Mouse (Mus musculus) thymus, postnatal 14 days (tissue): Measurements from ENCODE around the gene Rcor1.
"Not testable (repeated sequence)": the region's sequence is repeated elsewhere in the genome, so short reads cannot be mapped to it uniquely, and the experiment has no call there.

Experiments used
- DNase-seq: peaks from one replicate; pipeline ENCODE4 v3.0.0; 2021

Rcor1 gene

GRCm38 (mm10) chr12:111021577-111021976, 17.6 kb upstream of the Rcor1 start:
- no peak for DNase-seq

DNA sequence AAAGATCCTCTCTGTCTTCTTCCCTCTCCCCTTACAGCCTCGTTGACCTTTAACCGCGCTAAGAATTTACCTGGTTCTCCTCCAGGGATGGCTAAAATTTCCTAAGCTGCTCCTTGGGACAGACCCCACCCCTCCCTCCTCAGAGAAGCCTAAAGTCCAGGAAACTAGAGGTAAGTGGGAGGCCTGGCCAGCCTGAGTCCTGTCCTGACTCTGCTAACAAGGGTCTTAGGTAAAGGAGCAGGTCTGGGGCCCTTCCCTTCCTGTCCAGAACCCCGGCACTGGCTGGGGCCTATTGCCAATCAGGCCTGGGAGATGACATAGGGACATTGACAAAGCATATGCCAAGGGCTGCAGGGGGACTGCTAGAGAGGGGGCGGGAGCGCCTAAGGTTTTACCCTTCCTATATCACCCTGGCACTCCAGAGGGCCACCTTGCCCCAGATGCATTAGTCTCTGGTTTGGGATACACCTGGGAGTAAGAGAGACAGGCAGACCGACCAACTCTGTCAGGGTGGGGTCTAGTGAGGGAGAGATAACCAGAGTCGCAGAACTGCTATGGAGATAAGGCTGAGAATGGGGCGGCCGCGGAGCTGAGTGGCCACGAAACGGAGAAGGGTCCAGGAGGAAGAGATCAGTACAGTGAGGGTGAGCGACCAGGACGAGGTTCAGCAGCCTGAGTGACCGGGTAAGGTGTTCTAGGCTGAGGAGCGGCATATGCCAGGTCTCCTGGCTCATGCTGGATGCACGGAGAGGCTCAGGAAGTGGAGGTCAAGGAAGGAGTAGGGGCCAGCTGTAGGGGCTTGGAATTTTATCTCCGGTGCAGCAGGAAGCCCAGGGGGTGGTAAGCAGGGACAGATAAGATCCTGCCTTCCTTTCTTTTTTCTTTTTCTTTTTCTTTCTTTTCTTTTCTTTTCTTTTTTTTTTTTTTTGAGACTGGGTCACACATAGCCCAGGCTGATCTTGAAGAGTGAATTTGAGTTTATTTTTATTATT, 10.7 kb upstream of the Rcor1 start:
- no peak for DNase-seq

DNA sequence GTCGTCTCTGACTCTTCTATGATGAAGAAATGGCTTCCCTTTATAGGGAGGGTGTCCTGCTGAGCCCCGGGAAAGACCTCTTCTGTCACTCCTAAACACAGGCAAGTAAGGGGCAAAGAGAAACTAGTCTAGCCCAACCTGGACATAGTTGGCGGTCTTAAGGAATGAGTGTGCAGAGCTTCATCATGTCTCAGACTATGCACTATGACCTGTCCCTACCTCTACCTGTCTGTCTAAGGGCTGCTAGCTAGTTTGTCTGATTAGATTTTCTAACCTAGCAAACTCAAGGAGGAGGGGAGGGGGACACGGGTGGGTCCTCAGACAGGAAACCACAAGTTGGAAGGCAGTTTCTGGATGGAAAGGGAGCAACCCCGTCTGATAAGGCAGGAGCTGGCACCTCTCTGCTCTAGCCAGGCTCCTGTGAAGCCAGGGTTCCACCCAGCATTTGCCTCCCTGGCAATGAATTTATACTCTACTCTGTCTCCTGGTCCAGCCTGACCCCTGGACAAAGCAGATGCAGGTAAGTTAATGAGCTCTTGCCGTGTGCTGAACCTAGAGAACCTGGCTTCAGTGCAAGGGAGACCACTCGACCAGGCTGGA, 9.8 kb upstream of the Rcor1 start:
- no peak for DNase-seq

DNA sequence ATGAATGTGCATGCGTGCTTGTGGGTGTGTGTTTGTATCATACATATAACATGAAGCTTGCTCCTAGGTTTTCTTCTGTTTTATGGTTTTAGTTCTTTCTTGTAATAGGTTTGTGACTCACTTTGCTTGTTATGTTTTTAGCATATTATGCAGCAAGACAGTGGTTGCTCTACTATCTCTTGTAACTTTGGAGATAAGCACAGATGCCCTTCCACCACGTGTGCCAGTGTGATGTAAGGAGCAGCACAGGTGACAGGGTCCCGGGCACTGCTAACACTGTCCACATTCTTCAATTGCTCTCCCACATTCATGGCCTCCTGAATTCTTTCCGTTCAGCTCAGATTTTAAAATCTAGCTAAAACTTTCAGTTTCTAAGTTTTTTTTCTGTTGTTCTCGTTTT, 6.3 kb upstream of the Rcor1 start:
- no peak for DNase-seq

GRCm38 (mm10) chr12:111035182-111035824, 3.8 kb upstream of the Rcor1 start:
- DNase-seq: peak; percentile 58

DNA sequence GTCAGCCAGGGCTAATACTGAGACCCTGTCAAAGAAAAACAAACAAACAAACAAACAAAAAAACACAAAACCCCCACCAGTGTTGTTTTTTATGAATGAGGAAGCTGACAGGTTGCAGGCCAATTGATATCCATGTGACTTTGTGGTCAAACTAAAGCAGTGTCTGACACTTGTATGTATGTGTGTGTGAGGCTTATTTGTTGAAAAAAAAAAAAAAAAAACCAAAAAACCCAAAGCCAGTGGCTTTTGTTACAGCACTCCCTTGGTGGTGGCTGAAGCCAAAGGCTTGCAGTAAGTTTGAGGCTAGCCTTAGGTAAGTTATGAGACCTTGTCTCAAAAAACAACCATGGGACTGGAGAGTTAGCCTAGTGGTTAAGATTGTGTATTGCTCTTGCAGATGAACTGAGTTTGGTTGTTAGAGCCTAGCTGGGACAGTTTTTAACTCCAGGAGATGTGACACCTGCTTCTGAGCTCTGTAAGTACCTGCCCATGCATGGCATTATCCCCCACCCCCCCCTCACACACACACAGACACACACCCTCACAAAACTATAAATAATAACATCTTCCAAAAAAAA, 2.9 kb upstream of the Rcor1 start:
- no peak for DNase-seq

DNA sequence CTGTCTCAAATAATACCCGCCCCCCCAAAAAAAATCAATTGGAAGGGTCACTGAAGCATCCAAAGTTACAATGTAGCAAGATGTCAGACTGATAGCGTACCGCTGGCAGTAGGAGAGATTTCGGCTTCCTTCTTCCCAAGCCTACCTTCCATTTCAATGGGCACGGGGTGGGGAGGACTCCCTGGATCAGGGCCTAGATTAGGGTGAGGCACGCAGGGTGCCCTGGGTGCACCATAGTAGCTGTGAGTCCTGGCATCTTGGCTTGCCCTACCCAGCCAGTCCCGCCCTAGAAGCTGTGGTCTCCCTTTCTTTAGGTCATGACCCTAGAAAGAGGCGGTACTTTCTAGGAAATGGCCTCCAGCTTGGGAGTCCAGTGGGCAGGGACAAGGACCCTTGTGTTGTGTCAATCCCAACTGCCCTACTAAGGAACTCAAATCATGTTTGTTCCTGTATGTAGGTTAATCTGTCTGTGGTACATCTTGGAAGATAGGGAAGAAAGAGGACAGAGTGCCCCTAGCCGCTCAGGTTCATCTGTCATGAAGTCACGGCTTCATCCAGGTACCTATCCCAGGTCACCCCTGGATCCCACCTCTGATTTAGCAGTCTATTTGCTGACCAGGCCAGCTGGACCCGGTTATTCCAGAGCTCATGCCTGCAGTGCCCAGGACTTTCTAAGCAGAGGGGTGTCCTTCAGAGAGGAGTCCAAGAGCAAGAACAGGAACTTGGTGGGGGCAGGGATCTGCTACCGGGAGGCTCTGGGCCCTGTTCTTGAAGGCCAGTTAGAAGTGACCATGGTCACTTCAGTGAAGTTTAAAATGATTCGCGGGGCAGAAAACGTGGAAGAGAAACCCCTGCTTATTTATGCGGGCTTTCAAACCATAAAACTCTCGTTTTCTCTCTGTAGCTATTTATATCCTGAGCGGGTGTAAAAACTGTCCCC, 1.6 kb upstream of the Rcor1 start:
- peak; percentile 19 for DNase-seq

- DNase-seq: peak; percentile 85
These were observed 748 bp upstream of the Rcor1 start for GRCm38 (mm10) chr12:111038231-111038975.

DNA sequence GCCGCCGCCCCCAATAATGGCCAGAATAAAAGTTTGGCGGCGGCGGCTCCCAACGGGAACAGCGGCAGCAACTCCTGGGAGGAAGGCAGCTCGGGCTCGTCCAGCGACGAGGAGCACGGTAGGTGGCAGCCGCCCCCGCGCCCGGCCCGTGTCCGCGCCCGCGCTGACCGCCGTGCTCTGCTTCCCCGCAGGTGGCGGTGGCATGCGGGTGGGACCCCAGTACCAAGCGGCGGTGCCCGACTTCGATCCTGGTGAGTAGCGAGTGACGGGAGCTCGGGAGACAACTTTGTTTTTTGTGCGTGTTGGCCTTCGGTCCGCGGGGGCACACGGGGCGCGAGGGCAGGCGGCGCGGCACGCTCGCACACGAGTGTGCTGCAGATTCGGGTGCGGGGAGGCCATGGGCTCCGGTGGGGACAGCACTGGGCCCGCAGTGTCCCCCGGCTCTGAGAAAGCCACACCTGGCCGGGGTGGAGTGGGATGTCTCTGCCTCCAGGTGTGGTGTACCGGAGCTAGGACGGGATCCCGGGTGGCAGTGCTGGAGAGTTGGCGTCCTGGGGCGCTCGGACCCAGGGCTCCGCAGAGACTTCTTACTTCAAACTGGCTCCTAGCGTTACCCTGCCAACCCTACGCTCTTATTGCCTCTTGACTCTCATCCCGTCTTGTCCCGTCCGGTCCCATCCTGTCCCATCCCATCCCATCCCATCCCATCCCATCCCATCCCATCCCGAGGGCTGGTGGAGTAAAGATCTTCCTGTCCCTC, 800 bp downstream of the Rcor1 start:
- DNase-seq: peak; percentile 58

- no peak for DNase-seq
These were observed 1.3 kb downstream of the Rcor1 start for GRCm38 (mm10) chr12:111040531-111040860.

DNA sequence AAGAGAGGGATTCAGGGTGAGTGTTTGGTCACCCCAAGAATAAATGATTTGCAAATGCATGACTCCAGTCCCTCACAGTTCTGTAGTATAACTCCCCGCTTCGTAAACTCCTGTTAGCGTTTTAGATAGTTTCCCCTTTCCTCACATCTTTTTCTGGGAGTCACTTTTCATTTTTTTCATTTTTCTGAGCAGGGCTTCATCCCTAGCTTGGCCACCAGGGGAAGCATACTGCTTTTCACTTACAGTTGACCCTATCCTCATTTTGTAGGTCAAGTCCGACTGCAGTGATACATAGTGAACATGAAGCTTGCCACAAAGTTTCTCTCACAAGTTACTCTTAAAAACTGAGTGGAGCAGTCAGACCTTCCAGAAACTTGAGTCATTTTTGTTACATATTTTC, 2.0 kb downstream of the Rcor1 start:
- DNase-seq: peak; percentile 24

DNA sequence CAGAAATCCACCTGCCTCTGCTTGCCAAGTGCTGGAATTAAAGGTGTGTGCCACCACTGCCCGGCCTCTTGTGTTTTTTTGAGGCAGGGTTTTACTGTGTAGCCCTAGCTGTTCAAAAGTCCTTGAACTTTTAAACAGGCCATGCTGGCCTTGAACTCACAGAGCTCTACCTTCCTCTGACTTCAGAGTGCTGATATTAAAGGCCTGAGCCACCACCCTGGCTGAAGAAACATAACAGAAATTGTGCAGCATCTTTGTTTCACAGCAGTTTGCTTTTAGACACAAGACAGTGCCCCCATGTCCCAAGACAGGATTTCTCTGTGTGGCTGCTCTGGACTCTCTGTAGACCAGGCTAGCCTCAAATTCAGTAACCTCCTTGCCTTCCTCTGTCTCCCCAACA, 3.2 kb downstream of the Rcor1 start:
- DNase-seq: no peak

- peak; percentile 26 for DNase-seq
These were observed 5.7 kb downstream of the Rcor1 start for GRCm38 (mm10) chr12:111044880-111045279.

DNA sequence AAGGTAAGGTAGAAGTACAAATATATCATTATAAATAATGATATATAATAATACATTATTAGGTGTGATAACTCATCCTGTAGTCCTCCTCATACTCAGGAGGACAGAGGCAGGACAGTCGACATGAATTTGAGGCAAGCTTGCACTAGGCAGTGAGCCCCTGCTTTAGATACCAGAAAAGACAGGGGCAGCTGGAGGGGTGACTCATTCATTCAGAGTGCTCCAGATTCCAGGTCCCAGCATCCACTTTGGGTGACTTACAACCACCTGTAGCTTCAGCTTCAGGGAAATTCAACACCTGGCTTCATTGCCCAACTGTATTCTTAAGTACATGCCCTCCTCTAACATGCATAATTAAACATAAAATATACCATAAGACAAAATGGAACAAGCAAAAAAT, 7.7 kb downstream of the Rcor1 start:
- DNase-seq: no peak

DNA sequence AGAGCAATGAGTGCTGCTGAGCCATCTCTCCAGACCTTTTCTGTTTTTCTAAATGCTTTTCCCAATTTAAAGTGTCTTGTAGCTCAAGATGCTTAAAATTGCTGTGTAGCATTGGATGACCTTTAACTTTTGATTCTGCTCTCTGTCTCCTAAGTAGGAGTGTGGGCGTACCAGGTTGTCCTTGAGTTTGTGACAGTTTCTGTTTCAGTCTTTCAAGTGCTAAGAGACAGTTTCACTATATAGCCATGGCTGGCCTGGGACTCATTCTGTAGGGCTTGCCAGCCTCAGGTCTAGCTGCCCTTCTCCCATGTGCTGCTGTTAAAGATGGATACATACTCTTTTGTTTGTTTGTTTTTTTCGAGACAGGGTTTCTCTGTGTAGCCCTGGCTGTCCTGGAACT, 9.1 kb downstream of the Rcor1 start:
- no peak for DNase-seq

GRCm38 (mm10) chr12:111050256-111050655, 11.1 kb downstream of the Rcor1 start:
- DNase-seq: no peak

GRCm38 (mm10) chr12:111063361-111063760, 24.2 kb downstream of the Rcor1 start:
- DNase-seq: no peak

DNA sequence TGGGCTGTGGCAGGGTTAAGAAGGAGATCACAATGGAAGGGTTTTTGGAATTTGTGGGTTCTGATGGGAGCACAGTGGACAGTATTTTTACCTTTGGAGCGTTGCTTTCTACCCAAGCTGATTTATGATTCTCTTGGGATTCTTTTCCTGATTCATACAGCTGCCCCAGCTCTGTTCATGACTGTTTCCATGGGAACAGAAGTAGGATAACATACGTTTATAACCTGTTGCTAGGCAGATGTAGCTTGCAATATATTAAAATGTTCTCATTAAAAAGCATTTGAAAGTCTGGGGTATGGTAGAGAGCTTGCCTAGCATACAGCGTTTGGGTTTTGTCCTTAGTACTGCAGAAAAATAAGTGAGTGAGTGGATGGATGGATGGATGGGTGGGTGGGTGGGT, 25.1 kb downstream of the Rcor1 start:
- DNase-seq: no peak

DNA sequence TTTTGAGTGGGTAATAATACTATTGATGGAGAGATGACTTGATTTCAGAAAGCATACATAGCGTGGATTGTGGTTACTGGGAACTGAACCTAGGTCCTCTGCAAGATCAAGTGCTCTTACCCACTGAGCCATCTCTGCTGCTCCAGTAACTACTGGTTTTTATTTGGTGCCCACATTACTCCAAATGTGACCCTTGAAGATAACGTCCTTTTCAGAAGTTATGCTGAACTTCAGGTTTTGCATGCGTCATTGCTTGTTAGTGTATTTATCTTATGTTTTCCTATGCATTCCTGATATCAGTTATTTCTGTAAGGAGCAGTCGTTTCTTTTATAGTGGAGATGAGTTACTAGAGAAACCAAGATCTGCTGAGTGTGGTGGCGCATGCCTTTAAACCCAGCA, 26.2 kb downstream of the Rcor1 start:
- DNase-seq: no peak

GRCm38 (mm10) chr12:111067816-111068215, 28.7 kb downstream of the Rcor1 start:
- DNase-seq: no peak

GRCm38 (mm10) chr12:111069299-111069698, 30.1 kb downstream of the Rcor1 start:
- not testable (repeated sequence) for DNase-seq
